Mouse (Mus musculus) embryonic facial prominence, embryonic 13.5 days (tissue): Measurements from ENCODE around the gene Utp3. TPM values are rescaled to one million over a fixed set of nuclear protein-coding genes. Genes with fewer than 3 reads are reported as not detected.

Experiments used
- ATAC-seq: fragments of 200-750 bp; cut with Nextera tagmentation; 2 replicates; pipeline ENCODE4 v1.8.0; 2017; ENCODE audit warnings: low read depth; ENCODE audit not compliant: insufficient number of reproducible peaks, insufficient read depth, low FRiP score, low TSS enrichment
- H3K27ac ChIP-seq: fragments of 300-500 bp; sonication (generic); 2 replicates; pipeline ENCODE4 v1.5.1; 2015; ENCODE audit warnings: moderate library complexity, mild to moderate bottlenecking, inconsistent platforms
- H3K27me3 ChIP-seq: fragments of 300-500 bp; sonication (generic); 2 replicates; pipeline ENCODE4 v1.6.1; 2015; ENCODE audit warnings: mild to moderate bottlenecking, inconsistent platforms
- H3K36me3 ChIP-seq: fragments of 300-500 bp; sonication (generic); 2 replicates; pipeline ENCODE4 v1.6.1; 2015; ENCODE audit warnings: mild to moderate bottlenecking, inconsistent platforms
- H3K4me1 ChIP-seq: fragments of 300-500 bp; sonication (generic); 2 replicates; pipeline ENCODE4 v1.6.1; 2015; ENCODE audit warnings: inconsistent platforms
- H3K4me2 ChIP-seq: fragments of 300-500 bp; sonication (generic); 2 replicates; pipeline ENCODE4 v1.6.1; 2015; ENCODE audit warnings: moderate library complexity, mild to moderate bottlenecking, inconsistent platforms
- H3K4me3 ChIP-seq: fragments of 300-500 bp; sonication (generic); 2 replicates; pipeline ENCODE4 v1.5.1; 2015; ENCODE audit warnings: mild to moderate bottlenecking, inconsistent platforms
- H3K9ac ChIP-seq: fragments of 300-500 bp; sonication (generic); 2 replicates; pipeline ENCODE4 v1.6.1; 2015; ENCODE audit warnings: mild to moderate bottlenecking, inconsistent platforms
- H3K9me3 ChIP-seq: fragments of 300-500 bp; sonication (generic); 2 replicates; pipeline ENCODE4 v1.6.1; 2016; ENCODE audit warnings: inconsistent platforms
- WGBS: fragments of 180-500 bp; shearing (Covaris S2); methylation state at CpG from one replicate; pipeline ENCODE4 v1.1.7; 2015; ENCODE audit warnings: mixed read lengths; 5-methylcytosine and 5-hydroxymethylcytosine counted together
- polyA plus RNA-seq: library from polyadenylated mRNA; unstranded; fragments of >200 nt; fragmentation: Nextera tagmentation; extraction: Ambion mirVana; gene quantifications from 2 replicates; pipeline ENCODE4 v1.2.1, GENCODE M21; 2015

The Utp3 gene
- polyA plus RNA-seq, 1 experiment from 2014 or later, result 77.5 TPM

GRCm38 (mm10) chr5:88553271-88554085 is 784 bp upstream of the Utp3 start:
- ATAC-seq, result peak; percentile 49
- Histone ChIP-seq H3K9ac (peak overlapping the region; percentile 83), H3K9me3 (no peaks in the 10 kb centered on the region), H3K4me3 (peak overlapping the region; percentile 85), H3K27me3 (no peaks in the 10 kb centered on the region), H3K4me2 (peak overlapping the region; percentile 63), H3K36me3 (peaks cover 17% of the 10 kb centered on the region), H3K27ac (peak overlapping the region; percentile 97), H3K4me1 (peaks cover 17% of the 10 kb centered on the region)
- WGBS, result 8% methylated on average over 29 of the region's 29 CpGs

GRCm38 (mm10) chr5:88558991-88559390 is 4.7 kb downstream of the Utp3 start:
- Histone ChIP-seq H3K36me3 (peaks cover 17% of the 10 kb centered on the region), H3K27ac (no peak overlapping the region), H3K9ac (no peak overlapping the region), H3K4me1 (peaks cover 17% of the 10 kb centered on the region), H3K4me3 (no peak overlapping the region), H3K9me3 (no peaks in the 10 kb centered on the region), H3K27me3 (no peaks in the 10 kb centered on the region), H3K4me2 (no peak overlapping the region)
- no peak for ATAC-seq
- WGBS, result 30% methylated on average over 1 of the region's 1 CpGs

- Histone ChIP-seq H3K9ac (no peak overlapping the region), H3K9me3 (no peaks in the 10 kb centered on the region), H3K27me3 (no peaks in the 10 kb centered on the region), H3K4me3 (no peak overlapping the region), H3K36me3 (peaks cover 13% of the 10 kb centered on the region), H3K4me1 (peaks cover 6% of the 10 kb centered on the region), H3K27ac (no peak overlapping the region), H3K4me2 (no peak overlapping the region)
- WGBS, result 78% methylated on average over 9 of the region's 9 CpGs
- no peak for ATAC-seq
These were observed 7.0 kb downstream of the Utp3 start for GRCm38 (mm10) chr5:88561080-88561814.

GRCm38 (mm10) chr5:88562863-88563780 is 8.9 kb downstream of the Utp3 start:
- Histone ChIP-seq H3K9me3 (no peaks in the 10 kb centered on the region), H3K4me2 (no peak overlapping the region), H3K4me1 (peaks cover 12% of the 10 kb centered on the region), H3K36me3 (peaks cover 2% of the 10 kb centered on the region; the same call in 1 of the 2 replicates), H3K27me3 (no peaks in the 10 kb centered on the region), H3K27ac (no peak overlapping the region), H3K9ac (no peak overlapping the region), H3K4me3 (no peak overlapping the region)
- 63% methylated on average over 8 of the region's 8 CpGs for WGBS
- no peak for ATAC-seq

GRCm38 (mm10) chr5:88564501-88565147 is 10.4 kb downstream of the Utp3 start, which contains the start of gene Rufy3:
TSS of gene Rufy3 (plus strand) at chr5:88565040.
- Histone ChIP-seq H3K27me3 (no peaks in the 10 kb centered on the region), H3K27ac (peak within 1 kb of the TSS; percentile 89), H3K4me3 (peak within 1 kb of the TSS; percentile 84), H3K4me2 (peak within 1 kb of the TSS; percentile 76), H3K9ac (peak within 1 kb of the TSS; percentile 87), H3K4me1 (peaks cover 12% of the 10 kb centered on the region), H3K9me3 (peaks cover 2% of the 10 kb centered on the region; the same call in 1 of the 2 replicates), H3K36me3 (no peaks in the 10 kb centered on the region)
- ATAC-seq, result peak; percentile 84
- WGBS, result 0% methylated on average over 65 of the region's 71 CpGs

- peak overlapping the region; percentile 87 for H3K9ac ChIP-seq
- peak overlapping the region; percentile 76 for H3K4me2 ChIP-seq
- ATAC-seq, result peak; percentile 61
- H3K27me3 ChIP-seq, result no peaks in the 10 kb centered on the region
- H3K36me3 ChIP-seq, result peaks cover under 1% of the 10 kb centered on the region
- WGBS, result under 1% methylated on average over 77 of the region's 119 CpGs
- peak overlapping the region; percentile 84 for H3K4me3 ChIP-seq
- peak overlapping the region; percentile 89 for H3K27ac ChIP-seq
- H3K4me1 ChIP-seq, result peaks cover 12% of the 10 kb centered on the region
- H3K9me3 ChIP-seq, result peaks cover 2% of the 10 kb centered on the region; the same call in 1 of the 2 replicates
These were observed 11.1 kb downstream of the Utp3 start for GRCm38 (mm10) chr5:88565148-88566033.

- H3K9ac ChIP-seq, result peak overlapping the region; percentile 87
- peak overlapping the region; percentile 84 for H3K4me3 ChIP-seq
- H3K4me2 ChIP-seq, result peak overlapping the region; percentile 76
- peak overlapping the region; percentile 89 for H3K27ac ChIP-seq
- no peaks in the 10 kb centered on the region for H3K27me3 ChIP-seq
- H3K4me1 ChIP-seq, result peaks cover 12% of the 10 kb centered on the region
- ATAC-seq, result no peak
- peaks cover 9% of the 10 kb centered on the region for H3K36me3 ChIP-seq
- 3% methylated on average over 14 of the region's 14 CpGs for WGBS
- peaks cover 2% of the 10 kb centered on the region; the same call in 1 of the 2 replicates for H3K9me3 ChIP-seq
These were observed 12.0 kb downstream of the Utp3 start for GRCm38 (mm10) chr5:88566034-88566841.

- H3K27me3 ChIP-seq, result no peaks in the 10 kb centered on the region
- WGBS, result 66% methylated on average over 3 of the region's 3 CpGs
- H3K9ac ChIP-seq, result no peak overlapping the region
- H3K4me2 ChIP-seq, result no peak overlapping the region
- peaks cover 2% of the 10 kb centered on the region; the same call in 1 of the 2 replicates for H3K9me3 ChIP-seq
- H3K27ac ChIP-seq, result no peak overlapping the region
- peaks cover 12% of the 10 kb centered on the region for H3K36me3 ChIP-seq
- ATAC-seq, result no peak
- H3K4me3 ChIP-seq, result no peak overlapping the region
- peaks cover 12% of the 10 kb centered on the region for H3K4me1 ChIP-seq
These were observed 15.3 kb downstream of the Utp3 start for GRCm38 (mm10) chr5:88569541-88569940.

- Histone ChIP-seq H3K4me1 (peaks cover 13% of the 10 kb centered on the region), H3K9ac (no peak overlapping the region), H3K27ac (no peak overlapping the region), H3K9me3 (no peaks in the 10 kb centered on the region), H3K36me3 (peaks cover 12% of the 10 kb centered on the region), H3K4me2 (no peak overlapping the region), H3K27me3 (no peaks in the 10 kb centered on the region), H3K4me3 (no peak overlapping the region)
- ATAC-seq, result no peak
- 84% methylated on average over 3 of the region's 3 CpGs for WGBS
These were observed 20.6 kb downstream of the Utp3 start for GRCm38 (mm10) chr5:88574829-88575228.
